Mouse (Mus musculus) left cerebral cortex, adult 18-20 months (tissue): ENCODE results near the gene Pcolce2. TPM values are rescaled to one million over a fixed set of nuclear protein-coding genes. Genes with fewer than 3 reads are reported as not detected.

Source experiments
- DNase-seq, 2 experiments: peaks; one replicate each; pipeline ENCODE4 v3.0.0; 2021 to 2022; ENCODE audit warnings: low spot score in 2 of 2, mixed read lengths in 1 of 2
- total RNA-seq, 2 experiments: library from RNA; stranded (reverse); gene quantifications; 2 replicates each; pipeline ENCODE4 v1.2.3; 2021

The Pcolce2 gene
- total RNA-seq, 2 experiments from 2014 or later, result 2.1 to 3.5 TPM

DNA sequence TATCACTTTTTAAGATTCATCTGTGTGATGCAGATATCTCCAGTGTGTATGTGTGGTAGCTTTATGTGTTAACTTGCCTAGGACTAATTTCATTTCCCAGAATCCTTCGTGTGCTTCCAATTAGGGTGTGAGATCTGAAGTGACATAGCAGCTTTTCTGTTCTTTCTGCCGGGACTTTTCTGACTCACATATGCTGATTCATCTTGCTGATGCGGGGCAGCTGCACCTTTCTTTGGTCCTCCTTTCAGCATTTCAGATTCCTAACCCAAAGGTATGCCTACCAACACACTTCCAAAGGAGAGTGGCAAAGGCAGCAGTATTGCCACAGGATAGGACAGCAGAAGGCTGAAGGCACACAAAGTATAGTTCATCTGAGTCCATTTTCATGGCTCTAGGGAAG, 66.7 kb downstream of the Pcolce2 start:
- DNase-seq, result peak in 1 of 2 experiments; percentile 14

DNA sequence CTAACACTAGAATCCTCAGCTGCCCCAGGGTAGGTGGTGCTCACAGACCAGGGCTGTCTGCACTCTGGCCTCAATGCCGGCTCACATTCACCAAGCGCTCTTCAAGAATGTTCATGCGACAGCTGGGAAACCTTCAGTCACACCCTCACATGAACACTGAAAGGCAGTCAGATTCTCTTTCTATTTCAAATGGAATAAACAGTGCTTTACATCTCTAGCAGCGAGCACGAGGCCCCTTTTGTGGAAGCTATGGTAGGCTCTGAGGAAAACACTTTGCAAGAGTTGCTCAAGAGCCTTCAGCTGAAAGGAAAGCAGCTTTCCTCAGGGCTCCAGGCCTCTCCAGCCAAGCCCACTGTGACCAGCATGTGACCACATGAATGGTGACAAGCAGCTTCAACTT, 68.0 kb downstream of the Pcolce2 start:
- no peak for DNase-seq

DNA sequence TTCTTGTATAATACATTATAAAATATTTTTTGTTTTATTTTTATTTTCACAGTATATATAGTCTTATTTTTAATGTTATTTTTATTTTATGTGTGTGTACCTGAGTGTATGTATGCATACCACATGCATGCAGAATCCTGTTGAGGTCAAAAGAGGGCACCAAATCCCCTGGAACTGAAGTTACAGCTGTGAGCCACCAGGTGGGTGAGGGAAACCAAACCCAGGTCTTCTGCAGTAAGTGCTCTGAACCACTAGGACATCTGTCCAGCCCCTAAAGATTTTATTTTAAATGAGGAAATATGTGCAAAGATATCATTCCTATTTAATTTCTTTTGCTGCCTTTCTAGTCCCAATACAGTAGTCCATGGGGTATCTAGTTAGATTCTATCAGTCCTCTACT, 71.5 kb downstream of the Pcolce2 start:
- no peak for DNase-seq

DNA sequence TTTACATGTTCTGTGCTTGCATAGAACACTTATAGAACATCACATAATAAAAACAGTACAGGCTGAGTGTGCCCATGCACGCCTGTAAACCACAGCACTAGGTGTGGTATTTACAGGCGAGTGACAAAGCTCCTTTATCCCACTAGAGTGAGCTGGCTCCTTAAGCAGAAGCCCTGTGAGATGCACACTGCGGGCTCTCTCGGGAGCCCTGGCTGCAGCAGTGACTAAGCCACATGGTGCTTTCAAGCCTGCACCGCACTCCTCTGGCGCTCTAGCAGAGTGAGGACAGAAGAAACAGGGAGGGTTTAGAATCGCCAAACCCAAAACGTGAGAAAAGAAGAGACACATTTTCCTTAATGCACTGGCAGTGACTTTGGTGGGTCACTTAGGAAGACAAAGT, 75.2 kb downstream of the Pcolce2 start:
- peak in 1 of 2 experiments; percentile 11 for DNase-seq

DNA sequence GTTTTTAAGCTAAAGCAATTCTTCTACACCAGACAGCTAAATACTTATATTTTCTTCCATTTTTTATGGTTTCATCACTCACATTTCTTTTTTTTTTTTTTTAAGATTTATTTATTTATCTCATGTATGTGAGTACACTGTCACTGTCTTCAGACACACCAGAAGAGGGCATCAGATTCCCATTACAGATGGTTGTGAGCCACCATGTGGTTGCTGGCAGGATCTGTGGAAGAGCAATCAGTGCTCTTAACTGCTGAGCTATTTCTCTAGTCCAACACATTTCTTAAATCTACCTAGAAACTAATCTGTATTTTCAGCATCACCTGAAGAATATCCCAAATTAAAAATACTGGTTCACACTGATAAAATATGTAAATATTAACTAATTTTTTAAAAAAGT, 98.8 kb downstream of the Pcolce2 start:
- DNase-seq, result no peak

DNA sequence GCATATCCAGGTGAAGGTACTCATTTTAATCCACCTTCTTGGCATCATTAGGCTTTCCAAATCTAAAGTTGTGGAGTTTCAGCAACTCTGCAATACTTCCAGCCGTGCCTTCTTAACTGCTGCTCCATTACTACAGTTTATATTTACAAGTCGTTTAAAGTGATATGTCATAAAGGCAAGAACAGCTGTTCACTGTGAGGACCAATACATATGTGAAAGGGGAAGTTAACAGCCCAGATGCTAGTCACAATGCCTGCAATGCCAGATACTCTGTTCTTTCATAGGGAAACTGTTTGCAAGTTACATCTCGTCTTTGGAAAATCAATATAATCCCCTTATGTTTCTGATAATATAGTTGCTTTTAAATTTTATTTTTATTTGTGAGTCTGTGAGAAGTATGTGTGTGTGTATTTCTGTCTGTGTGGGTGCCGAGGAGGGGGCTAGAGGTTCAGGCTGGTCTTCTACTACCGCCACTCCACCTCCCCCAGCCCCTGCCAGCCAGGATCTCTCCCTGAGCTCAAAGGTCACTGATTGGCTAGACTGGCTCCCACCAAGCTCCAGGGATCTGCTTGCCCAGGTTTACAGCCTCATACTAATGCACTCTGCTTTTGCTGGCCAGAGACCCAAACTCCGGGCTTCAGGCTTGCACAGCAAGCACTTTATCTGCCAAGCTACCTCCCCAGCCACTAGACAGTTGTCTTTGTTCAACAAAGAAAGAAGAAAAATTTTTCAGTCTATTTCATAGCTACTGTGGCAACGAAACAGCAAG, 107.6 kb downstream of the Pcolce2 start:
- DNase-seq, result no peak

DNA sequence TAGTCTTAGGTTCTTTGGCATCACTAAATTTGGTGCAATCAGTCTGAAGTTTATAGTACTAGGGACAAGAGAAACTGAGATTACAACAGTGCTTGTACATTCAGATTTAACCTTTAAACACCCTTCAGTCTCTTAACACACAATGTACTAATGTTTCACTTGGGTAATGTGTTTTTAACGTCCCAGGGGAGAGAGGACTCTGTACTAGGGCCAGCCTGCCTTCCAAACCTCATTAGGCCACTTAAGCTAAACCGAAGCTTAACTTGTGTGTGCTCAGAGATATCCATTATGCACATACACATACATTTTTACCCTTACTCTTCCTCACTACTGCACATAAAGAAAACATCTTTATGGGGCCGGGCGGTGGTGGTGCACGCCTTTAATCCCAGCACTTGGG, 109.9 kb downstream of the Pcolce2 start:
- no peak for DNase-seq

Other genes with a start within 250 kb of the Pcolce2 start
- 10 to 100 TPM; 57.1 to 64.1 TPM for gene Chst2, start 230.9 kb upstream of the Pcolce2 start, total RNA-seq
- gene U2surp, start 125.6 kb upstream of the Pcolce2 start, total RNA-seq, result 10 to 100 TPM; 59.8 to 61.0 TPM
- 10 to 100 TPM; 31.8 to 32.1 TPM for gene Paqr9, start 77.9 kb upstream of the Pcolce2 start, total RNA-seq
- 10 to 100 TPM; 48.6 TPM for gene Trpc1, start 112.8 kb downstream of the Pcolce2 start, total RNA-seq
- gene Pls1, start 207.7 kb downstream of the Pcolce2 start, total RNA-seq, result 10 to 100 TPM in 1 of 2 experiments, 1 to 10 TPM in 1; 9.0 to 11.0 TPM
- gene Atr, start 220.0 kb downstream of the Pcolce2 start, total RNA-seq, result 10 to 100 TPM; 11.0 to 12.2 TPM